Mouse (Mus musculus) MN1 (cell line): ENCODE results near the gene Prss46.
A peak's percentile ranks its signal among the peaks of the same experiment; 100 is the strongest.

Source experiments
- DNase-seq: peaks from one replicate; pipeline ENCODE4 v3.0.0-alpha.2; 2016; ENCODE audit warnings: low spot score

Prss46 gene

DNA sequence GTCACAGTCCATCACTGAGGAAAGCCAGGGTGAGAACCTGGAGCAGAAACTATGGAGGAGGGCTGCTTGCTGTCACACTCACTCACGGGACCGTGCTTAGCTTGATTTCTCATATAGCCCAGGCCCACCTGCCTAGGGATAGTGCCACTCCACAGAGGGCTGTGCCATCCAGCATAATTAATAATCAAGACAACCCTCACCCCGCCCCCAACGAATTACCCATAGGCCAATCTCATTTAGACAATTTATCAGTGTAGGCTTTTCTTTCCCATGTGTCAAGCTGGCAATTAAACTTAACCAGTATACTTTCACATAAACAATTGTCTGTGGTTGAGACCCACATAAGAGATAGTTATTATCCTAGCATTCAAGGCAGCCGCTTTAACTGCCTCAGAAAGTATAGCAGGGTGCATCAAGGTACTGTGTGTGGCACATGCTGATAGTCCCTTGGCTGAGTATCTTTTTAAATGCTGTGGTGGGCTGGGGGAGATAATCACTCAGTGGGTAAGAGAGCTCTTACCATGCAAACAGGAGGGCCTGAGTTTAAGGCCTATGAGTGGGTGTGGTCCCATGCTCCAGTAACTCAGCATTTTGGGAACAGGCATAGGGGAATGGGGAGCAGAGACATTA is 14.8 kb downstream of the Prss46 start:
- DNase-seq: no peak

DNA sequence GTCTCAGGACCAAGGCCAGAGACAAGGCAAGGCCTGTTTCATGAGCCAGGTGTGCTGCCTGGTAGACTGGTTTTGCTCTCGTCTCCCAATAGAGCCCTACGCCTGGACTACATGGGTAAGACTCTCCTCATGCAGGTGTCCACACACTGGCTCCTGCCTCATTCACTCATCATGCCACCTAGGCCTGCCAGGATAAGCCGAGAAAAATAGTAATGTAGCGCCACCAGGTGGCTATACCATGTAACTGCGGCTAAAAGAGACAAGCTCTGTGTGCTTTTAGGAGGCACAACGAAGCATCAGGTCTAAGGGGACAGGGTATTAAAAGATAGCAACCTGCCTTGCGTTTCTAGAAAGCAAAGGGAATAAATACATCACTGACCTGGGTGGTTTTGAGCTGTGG is 26.7 kb downstream of the Prss46 start:
- DNase-seq: peak; percentile 72

DNA sequence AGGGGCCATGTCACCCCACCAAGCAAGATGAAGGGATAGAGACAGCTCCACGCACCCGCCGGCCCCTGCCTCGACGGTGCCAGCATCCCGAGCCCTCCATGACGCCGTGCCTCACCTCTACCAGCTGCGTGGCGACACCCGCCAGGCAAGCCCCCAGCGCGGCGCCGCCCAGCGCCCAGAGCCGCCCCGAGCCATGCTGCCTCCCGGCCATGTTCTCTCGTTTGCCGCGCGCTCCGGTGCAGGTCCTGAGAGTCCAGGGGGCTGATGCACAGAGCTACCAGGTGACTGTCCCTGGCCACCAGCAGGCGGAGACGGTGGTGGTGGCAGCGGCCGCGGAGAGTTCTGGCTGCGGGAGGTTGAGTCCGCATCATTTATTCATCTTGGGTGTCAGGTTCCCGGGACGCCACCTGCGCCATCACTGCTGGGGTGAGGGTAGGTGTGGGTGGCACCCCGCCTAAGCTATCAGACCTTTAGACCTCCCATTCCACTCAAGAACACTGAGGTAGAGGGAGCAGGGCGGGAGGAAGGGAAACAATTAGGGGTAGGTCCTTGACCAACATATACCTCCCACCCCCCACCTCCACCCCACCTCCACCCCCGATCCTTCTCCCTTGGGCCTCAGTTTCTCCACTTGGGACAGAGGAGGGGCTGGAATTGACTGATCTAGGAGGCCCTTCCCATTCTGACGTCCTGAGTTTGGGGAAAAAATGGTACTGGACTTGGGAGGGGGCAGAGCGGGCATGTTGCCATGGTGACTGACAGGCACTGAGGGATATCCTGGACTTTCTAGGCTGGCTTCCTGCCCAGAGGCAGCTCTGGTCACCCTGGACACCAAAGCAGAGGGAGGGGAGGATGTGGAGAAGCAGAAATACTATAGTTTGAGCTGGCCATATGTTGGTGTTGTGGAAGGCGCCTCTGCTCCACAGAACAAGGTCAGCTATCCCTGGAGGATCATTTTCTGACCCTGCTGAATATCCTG is 29.7 kb downstream of the Prss46 start:
- DNase-seq: peak; percentile 88

DNA sequence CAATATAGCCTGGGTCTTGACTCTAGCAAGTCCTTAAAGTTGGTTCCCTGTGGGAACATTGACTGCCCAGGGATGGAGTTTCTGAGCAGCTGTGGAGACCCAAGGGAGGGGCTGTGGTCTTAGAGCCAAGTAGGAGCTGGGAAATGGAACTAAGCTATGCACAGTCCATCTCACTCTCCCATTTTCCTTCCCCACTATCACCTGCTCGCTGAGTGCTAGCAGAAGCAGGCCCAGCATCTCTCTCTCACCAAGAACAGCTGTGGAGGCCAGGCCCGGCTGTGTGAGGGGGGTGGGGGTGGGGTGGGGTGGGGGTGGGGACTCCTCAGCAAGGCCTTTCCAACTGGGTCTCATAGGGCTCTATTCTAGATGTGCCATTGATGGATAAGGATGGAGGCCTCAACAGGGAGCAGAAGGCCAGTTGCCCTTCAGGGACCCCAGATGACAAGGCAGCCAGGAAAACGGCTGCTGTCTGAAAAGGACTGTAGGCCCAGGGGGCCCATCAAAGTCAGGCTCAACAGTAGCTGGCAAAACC is 30.4 kb downstream of the Prss46 start:
- no peak for DNase-seq

DNA sequence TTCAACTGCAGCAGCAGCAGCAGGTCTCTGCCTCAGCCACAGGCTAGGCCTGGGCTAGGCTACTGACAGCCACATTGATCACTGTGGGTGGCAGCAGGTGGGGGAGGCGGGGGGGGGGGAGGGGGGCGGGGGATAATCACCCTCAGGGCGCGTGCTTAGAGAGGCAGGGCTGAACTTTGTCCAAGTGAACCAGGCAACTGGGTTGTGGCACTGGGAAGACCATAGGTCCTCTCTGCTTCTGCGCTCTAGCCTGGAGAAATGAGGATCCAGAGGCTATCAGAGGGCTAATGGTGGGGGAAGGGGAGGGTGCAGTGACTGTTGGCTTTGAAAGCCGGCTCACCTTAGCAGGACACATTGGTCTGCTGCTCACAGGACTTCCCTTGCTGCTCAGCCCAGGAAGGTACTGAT is 31.0 kb downstream of the Prss46 start:
- no peak for DNase-seq

DNA sequence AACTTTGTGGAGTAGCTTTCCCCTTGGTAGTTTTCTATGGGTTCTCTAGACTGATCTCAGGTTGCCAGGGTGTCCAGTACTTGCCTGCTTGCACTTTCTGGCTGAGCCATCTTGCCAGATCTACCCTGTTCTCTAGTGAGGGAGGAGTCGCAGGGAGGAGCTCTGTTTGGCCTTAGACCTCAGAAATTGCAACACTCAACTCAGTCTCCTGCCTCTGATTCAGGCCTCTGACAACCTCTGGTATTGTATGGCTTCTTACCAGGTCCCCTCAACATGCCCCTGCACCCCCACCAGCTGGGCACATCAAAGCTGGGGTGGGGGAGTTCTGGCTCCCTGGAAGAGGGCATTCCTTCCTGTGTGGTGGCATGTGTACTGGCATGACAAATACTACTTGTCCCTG is 33.0 kb downstream of the Prss46 start:
- DNase-seq: no peak

DNA sequence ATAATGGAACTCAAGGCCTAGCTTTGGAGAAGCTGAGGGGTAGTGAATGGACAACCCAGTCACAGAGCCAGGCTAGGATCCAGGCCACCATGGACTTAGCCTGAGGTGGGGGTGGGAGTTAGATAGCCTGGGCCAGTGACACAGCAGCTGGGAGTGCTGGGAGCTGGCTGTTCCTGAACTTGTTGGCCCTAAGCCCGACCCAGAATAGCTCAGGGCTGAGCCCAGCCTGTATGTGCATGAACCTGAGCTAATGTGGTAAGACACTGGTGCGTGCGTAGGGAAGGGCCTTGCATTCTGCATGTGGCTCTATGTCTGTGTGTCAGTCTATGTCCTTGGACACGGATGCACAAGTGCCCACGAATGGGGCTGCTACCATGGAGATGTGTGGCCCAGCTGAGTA is 33.6 kb downstream of the Prss46 start:
- DNase-seq: no peak

DNA sequence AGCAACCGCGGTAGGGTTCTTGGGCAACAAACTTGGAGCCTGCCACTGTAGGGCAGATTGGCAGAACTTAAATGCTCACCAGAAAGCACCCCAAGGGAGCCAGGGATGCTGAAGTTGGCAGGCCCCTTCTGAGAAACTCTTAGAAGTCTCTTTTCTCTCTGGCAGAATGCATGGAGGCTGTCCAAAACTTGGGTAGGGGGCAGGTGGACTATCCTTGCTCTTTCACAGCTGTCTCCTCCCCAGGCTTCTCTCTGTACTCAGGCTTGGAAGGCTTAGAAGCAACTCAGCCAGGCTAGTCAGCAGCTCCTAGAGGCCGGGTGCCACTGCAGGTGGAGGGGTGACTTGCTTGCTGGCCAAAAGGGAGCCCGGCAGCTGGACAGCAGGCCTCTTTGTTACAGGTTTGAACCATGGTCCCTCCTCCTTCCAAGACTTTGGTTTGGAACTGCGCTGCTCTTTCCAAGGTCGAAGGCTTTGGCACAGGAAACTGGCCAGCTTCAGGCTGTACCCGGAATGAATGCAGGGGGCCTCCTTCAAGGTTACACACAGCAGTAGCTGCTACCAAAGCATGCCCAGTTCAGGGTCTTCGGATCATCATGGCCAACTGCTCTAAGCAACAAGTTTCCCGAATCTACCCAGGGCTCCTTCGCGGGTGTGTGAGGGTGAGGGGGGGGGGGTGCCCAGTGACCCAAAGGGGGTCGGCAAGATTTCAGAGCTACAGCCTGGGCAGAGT is 35.0 kb downstream of the Prss46 start, which contains the start of gene Als2cl:
TSS of gene Als2cl (plus strand) at position 680 of the 730 bp plus-strand sequence.
- DNase-seq: no peak

DNA sequence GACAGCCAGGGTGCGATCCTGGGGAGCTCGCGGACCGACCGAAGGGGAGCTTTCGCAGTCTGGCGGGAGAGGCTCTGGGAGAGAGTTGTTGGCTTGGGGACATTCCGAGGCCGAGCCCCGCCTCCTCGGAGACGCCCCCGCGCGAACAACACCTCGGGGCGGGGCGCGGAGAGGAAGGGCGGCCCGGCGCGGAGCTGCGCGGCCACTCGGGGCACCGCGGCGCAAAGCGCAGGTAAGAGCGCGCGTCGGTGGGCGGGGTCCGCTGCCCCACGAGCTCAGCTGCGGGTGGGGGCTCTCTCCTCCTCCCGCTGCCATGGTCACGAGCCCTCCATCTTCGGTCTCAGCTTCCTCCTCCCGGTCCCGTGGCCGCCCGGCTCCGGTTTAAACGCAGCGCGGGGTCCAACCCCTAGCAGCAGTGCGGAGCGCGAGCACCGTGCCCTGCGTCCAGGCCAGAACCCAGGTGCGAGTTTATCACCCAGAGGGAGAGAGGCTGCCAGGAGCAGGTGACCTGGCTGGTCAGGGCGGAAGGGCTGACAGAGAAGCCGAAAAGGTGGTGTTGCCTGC is 35.8 kb downstream of the Prss46 start, which contains the start of gene Tmie:
TSS of gene Tmie (minus strand) at position 116 of the 564 bp plus-strand sequence.
- peak; percentile 44 for DNase-seq

DNA sequence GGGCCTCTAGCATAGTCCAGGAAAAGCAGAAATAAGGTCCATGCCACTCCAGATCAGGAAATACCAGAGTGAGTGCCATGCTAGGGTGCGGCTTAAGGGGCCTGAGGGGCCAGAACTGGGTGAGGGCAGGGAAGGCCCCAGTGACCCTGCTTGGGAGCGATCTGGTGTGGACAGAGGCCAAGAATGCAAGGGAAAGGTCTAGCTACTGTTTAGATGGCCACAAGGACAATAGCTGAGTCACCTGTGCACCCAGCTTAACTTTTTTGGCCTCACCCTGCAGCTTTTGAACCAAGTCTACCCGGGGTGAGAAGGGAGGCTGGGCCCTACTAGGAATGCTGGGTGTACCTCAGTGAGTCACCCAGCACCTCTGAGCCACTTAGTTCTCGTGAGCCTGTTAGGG is 36.5 kb downstream of the Prss46 start:
- DNase-seq: no peak

DNA sequence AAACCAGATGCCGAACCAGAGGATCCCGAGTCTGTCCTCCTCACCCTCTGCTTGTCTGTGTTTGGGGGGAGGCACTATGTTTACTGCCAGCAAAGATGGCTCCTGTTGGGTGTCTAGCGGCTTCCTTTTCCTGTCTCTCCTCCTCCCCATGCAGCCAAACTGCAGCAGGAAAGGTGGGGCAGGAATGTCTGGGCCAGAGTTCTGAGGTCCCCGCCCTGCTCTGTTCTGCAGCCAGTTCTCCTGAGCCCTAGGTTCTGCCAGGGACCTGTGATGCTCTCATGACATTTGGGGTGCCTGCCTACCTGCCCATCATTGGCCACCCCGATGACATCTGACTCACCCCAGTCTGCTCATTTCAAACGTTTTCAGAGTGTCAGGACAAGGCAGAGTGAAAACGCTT is 37.6 kb downstream of the Prss46 start:
- DNase-seq: no peak

DNA sequence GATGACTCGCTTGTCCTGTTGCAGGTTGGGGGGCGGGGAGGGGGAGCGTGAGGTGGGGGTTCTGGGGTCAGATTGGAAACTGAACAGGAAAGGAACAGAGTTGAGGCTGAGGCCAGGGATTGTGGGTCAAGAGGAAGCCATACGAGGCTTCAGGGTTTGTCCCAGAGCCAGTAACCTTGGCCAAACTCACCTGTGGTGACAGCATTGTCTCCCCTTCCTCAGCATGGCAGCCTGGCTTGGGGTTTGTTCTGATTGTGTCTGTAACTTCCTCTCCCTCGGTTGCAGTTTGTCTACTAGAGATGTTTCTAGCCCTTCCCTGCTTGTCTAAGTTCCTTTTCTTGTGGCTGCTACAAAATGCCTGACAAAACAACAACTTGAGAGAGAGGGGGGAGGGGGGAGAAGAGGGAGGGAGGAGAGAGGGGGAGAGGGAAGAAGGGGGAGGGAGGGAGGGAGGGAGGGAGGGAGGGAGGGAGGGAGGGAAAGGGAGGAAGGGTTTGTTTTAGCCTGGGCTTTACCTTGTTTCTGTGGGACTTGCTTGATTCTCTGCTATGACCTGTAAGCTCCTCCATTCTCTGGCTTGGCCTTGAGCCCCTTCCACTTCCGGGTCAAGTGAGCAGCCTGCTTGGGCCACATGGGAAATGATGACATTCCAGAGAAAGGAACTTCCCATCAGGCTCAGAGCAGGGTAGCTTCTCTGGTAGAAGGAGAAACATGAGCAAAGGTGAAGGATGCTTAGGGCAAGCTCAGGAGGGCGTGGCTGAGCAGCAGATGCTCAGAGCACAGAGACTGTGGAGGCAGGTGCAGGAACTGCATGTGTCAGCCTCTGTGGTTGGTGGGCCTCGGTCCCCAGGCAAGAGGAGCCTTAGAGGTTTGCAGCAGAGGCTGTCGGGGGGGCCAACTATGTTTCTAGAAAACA is 43.3 kb downstream of the Prss46 start:
- peak; percentile 39 for DNase-seq

DNA sequence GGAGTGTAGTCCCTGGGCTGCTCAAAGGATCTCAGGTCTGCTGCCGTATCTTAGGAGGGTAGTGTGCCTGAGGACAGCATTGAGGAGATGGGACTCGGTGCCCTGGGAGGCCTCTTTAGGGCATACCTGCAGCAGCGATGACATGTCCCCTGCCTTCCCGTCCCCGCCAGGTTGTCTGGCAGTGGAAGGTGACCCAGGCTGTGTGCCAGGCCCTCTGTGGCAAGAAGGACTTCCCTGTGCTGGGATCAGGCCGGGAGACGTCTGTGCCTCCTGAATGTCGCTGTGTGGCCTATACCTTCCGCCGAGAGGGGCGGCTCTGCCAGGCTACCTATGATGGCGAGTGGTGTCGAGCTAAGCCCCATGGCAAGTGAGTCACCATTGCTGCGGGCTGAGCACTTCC is 44.6 kb downstream of the Prss46 start:
- DNase-seq: no peak

DNA sequence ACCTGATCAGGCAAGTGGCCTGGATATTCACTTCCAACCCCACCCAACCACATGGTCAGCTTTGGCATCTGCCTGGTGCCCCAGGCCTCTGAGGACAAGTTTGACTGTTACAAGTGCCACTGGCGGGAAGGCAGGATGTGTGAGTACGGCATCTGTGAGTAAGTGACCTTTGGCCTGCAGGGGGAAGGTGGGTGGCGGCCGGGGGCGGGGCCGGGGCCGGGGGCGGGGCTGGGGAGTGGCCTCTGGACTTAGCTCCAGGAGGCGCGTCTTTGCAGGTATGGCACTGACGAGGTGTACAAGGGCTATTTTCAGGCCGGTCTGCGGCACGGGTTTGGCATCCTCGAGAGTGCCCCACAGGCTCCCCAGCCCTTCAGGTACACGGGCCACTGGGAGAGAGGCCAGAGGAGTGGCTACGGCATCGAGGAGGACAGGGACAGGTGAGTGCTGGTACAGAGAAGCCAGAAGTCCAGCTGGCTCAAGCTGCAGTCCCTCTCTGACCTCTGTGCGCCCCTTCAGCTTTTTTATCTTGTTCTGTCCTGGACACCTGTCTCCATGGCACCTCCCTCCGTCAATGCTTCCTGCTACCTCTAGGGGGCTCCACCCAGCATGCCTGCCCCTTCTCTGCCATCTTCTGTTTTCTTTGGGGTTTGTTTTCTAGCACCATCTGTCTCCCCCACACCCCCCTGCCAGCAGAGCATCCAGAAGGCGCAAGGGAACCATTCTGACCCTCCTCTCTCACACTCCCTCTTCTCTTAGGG is 45.9 kb downstream of the Prss46 start:
- DNase-seq: no peak

DNA sequence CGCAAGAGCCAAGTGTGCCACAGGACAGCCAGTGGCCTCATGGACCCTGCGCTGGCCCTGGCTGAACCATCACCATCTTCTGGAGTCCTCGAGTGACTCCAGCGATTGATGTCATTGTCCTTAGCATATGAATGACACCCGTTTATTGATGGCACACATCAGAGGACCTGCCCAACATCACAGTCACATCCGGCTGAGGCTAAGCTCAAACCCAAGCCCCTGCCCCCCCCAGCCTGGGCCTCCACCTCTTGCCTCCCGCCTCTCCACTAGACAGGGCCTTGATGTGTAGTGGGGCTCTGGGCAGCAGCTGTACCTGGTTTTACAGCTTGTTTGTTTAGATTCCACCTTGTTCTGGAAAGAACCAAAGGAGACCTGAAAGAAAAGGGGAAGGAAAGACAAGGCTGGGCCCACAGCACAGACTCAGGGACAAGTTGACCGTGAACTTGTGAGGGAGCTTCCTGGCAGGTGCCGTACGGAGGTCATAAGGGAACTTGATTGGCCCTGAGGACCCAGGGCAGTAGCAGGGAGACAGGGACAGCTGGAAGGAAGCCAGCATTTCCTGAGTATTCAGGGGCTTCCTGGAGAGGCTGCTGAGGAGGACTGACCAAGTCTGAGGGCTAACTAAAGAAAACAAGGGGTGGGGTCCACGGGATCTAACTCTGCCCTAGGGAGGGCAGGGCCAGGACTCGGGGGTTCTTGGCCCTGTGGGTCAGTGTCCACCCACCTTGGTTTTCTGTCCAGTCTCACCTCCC is 46.9 kb downstream of the Prss46 start:
- no peak for DNase-seq

DNA sequence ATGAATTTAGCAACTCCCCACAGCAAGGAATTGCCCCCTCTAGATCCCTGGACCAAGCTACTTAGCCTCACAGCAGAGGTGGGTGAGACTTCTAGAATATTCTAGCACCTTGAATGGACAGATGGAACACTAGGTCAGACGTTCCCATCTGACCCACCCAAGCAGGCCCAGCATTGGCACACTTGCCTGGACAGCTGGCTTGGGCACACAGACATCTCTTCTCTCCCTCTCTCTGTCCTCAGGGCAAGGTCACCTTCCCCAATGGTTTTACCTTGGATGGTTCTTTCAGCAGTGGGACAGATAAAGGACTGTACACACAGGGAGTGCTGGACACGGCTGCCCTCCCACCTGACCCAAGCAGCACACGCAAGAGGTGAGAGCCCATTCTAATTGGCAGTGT is 48.2 kb downstream of the Prss46 start:
- DNase-seq: no peak

DNA sequence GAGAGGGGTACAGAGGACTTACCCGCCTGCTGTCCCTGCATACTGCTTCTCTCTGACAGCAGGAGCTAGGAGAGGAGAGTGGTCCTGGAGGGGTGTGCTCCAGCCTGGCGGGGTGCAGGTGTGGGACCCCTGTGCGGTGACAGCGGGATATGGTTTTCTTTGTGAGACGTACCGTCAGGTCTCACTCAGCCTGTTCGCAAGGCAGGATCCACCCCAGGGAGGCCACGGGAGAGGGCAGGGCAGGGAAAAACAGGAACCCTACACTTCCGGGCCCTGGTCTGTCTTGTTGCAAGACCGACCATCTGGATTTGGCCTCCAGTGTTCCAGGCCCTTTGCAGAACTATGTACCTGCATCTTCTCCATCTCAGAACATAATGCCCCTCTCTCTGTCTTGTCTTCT is 49.1 kb downstream of the Prss46 start:
- DNase-seq: no peak

DNA sequence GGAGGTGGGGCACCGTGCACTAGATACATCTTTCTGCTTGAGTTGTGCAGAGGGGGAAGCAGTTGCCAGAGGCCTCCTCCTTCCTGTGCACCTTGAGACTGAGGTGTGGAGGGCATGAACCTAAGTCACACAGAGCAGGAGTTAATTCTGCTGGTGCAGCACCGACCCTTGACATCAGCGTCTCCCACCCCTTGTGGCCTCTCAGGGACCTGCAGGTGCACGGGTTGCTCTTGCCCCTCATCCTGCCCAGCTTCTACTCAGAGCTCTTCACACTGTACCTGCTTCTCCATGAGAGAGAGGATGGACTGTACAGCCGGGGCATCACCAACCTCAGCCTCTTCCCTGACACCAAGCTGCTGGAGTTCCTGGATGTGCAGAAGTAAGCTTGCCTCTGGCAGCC is 51.2 kb downstream of the Prss46 start:
- DNase-seq: no peak

DNA sequence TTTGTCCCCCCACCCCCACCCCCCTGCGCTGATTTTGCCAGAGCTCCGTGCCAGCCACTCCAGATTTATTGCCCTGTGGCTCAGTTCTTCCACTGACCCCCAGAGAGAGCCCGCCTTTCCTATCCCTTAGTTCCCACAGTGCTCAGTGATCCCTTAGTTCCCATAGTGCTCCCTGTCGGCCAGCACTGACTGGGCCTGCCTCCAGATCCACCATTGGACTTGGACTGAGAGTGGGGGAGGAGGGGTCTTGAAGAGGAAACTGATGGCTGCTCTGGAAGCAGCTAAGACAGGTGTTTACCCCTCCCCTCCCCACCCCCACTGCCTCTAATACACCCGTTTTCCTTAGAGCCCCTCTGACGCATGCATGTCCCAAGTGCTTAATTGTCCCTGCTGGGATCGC is 51.7 kb downstream of the Prss46 start:
- no peak for DNase-seq
